Mouse (Mus musculus): ENCODE results near the gene Nfya.
A peak's percentile ranks its signal among the peaks of the same experiment; 100 is the strongest.

DNA sequence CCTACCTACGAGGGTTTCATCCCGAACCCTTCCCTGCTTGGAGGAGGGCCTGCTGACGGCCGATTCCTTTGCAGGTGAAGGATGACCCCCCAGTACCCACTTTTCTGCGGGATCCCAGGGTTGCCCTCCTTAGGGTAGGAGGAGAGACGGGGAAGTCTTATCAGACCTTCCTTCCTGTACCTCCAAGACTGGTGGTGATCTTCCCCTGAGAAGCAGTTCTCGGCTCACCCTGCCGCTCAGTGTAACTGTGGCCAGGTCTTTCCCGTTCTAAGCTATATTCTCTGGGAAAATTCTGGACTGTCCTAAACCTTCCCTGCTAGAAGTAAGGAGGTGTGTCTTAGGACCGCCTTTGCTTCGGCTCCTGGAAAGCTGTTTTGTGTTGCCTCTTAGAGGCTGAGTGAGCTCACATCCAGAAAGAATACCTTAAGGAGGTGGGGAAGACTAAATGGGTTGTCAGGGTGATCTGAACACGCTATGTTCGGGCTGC is 636 bp upstream of the Nfya start:
- TF ChIP-seq MYC (IDR thresholded peaks at IDR 0.05; ENCODE audit: low read depth, low read length): 0 out of 2 replicates have a peak, but pooled peaks have one; percentile 57
- no peak for TF ChIP-seq CTCF (IDR thresholded peaks at IDR 0.05 in 2 of 3, conservative IDR thresholded peaks at IDR 0.05 in 1 of 3; ENCODE audit: control insufficient read depth in 1 of 3, insufficient read depth in 1 of 3, low read depth in 2 of 3, low read length in 3 of 3, poor library complexity in 1 of 3, severe bottlenecking in 1 of 3)
- no peak for TF ChIP-seq BHLHE40 (IDR thresholded peaks at IDR 0.05; ENCODE audit: borderline replicate concordance, low read depth, low read length)
- TF ChIP-seq MAX (IDR thresholded peaks at IDR 0.05; ENCODE audit: low read length): peak; percentile 35
- TF ChIP-seq ZKSCAN1 (IDR thresholded peaks at IDR 0.05; ENCODE audit: low read depth, low read length): no peak
- peak in 1 of 2 experiments; percentile 41; a peak in 2 of 4 replicates for TF ChIP-seq EP300 (IDR thresholded peaks at IDR 0.05; ENCODE audit: low read depth in 1 of 2, low read length in 2 of 2)
- no peak for TF ChIP-seq ZC3H11A (IDR thresholded peaks at IDR 0.05; ENCODE audit: low read depth, low read length)
- no peak for TF ChIP-seq POLR2AphosphoS2 (IDR thresholded peaks at IDR 0.05; ENCODE audit: low read length)
